Comparison of ENCODE assay signal across 24 mouse cellular contexts in genomic region chr6:34096905-34097304, GRCm38 (mm10).
"Had no signal": no experiment of that assay in that cellular context is flagged by ENCODE, and none has a peak within 500 bp of the region (broad histone marks: within the 10 kb centered on the region; RNA-seq: fewer than 3 reads in every experiment).

No protein-coding gene starts in this region.

- ATAC-seq: hindbrain, embryonic 16.5 days; inflammation-experienced regulatory T-cells, adult 6 months; intestine, embryonic 15.5 days; intestine, postnatal 0 days had no signal

- H3K4me2 ChIP-seq: heart, embryonic 12.5 days; hindbrain, embryonic 12.5 days; hindbrain, embryonic 14.5 days; intestine, embryonic 15.5 days; limb, embryonic 12.5 days; liver, embryonic 11.5 days; liver, embryonic 13.5 days had no signal

- H3K4me1 ChIP-seq: heart, embryonic 12.5 days; hindbrain, embryonic 10.5 days; hindbrain, embryonic 12.5 days; intestine, embryonic 15.5 days; limb, embryonic 10.5 days; limb, embryonic 12.5 days; liver, embryonic 13.5 days had no signal

- DNase-seq: gastrocnemius, postnatal 14 days; gastrocnemius, postnatal 36 days; heart, postnatal 10 days; heart, postnatal 4 days; kidney, adult 18-20 months; kidney, adult 8-10 months; kidney, postnatal 10 days; kidney, postnatal 25 days; liver; liver, embryonic 13.5 days had no signal

- H3K9ac ChIP-seq: heart, embryonic 12.5 days; hindbrain, embryonic 12.5 days; hindbrain, embryonic 14.5 days; intestine, embryonic 15.5 days; limb, embryonic 12.5 days; liver, embryonic 13.5 days had no signal

- H3K27me3 ChIP-seq: heart, embryonic 12.5 days; hindbrain, embryonic 12.5 days; intestine, embryonic 15.5 days; liver, embryonic 13.5 days had no signal

- H3K9me3 ChIP-seq: heart, embryonic 10.5 days; hindbrain, embryonic 10.5 days; hindbrain, embryonic 12.5 days; intestine, embryonic 15.5 days; limb, embryonic 10.5 days; liver, embryonic 13.5 days had no signal

- H3K36me3 ChIP-seq: heart, embryonic 10.5 days; heart, embryonic 12.5 days; hindbrain, embryonic 10.5 days; hindbrain, embryonic 12.5 days; intestine, embryonic 15.5 days; limb, embryonic 10.5 days; limb, embryonic 12.5 days; liver, embryonic 13.5 days had no signal

- H3K4me3 ChIP-seq: heart, embryonic 10.5 days; heart, embryonic 12.5 days; hindbrain, embryonic 10.5 days; hindbrain, embryonic 12.5 days; intestine, embryonic 15.5 days; layer of hippocampus, adult 2 months; left cerebral cortex, adult 2 months; limb, embryonic 10.5 days; limb, embryonic 12.5 days; liver, embryonic 13.5 days had no signal

- H3K27ac ChIP-seq: heart, embryonic 10.5 days; hindbrain, embryonic 10.5 days; hindbrain, embryonic 12.5 days; hindbrain, embryonic 14.5 days; intestine, embryonic 15.5 days; layer of hippocampus, adult 2 months; left cerebral cortex, adult 2 months; limb, embryonic 10.5 days; limb, embryonic 12.5 days; liver, embryonic 13.5 days had no signal
